Mouse (Mus musculus): ENCODE measurements around the gene Supt3. TPM values are rescaled to one million over a fixed set of nuclear protein-coding genes. Genes with fewer than 3 reads are reported as not detected.
A peak's percentile ranks its signal among the peaks of the same experiment; 100 is the strongest.

Supt3 gene
- total and polyA plus RNA-seq, 2 experiments from 2014 or later, result 7.4 to 24.9 TPM

DNA sequence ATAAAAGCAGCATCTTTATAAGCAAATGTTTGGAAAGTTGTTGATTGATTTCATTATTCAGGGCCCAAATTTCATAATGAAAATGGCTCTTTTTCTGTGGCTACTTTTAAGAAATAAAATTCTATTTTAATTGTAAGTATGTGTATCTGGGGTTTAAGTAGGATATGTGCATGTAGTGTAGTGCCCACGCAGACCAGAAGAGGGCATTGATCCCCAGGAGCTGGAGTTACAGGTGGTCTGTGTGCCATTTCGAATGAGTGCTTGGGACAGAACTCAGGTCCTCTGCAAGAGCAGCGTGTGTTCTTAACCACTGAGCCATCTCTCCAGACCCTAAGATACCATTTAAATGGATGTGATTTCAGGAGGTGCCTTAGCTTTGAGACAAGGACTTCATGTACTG lies 296.8 kb downstream of the Supt3 start:
- no peak overlapping the region for H3K9ac ChIP-seq (replicated peaks; ENCODE audit: low read length)
- H3K9me3 ChIP-seq (ENCODE audit: low read length), result no peaks in the 10 kb centered on the region
- no peaks in the 10 kb centered on the region for H3K4me1 ChIP-seq (ENCODE audit: insufficient read depth, low read length)
- WGBS, result 87% methylated on average over 3 of the region's 3 CpGs
- TF ChIP-seq CTCF (IDR thresholded peaks at IDR 0.05; ENCODE audit: low read depth), result 0 out of 2 replicates have a peak, but pooled peaks have one; percentile 17
- no peaks in the 10 kb centered on the region for H3K27me3 ChIP-seq (ENCODE audit: insufficient read depth, low read length)
- H3K36me3 ChIP-seq (ENCODE audit: insufficient read depth, low read length), result no peaks in the 10 kb centered on the region
- ATAC-seq (no peak), DNase-seq (ENCODE audit: low spot score) (no peak)
- H3K4me3 ChIP-seq (ENCODE audit: low read length), result no peak overlapping the region
- H3K27ac ChIP-seq, result no peak overlapping the region
- no peak overlapping the region for H3K4me2 ChIP-seq (ENCODE audit: low read depth, low read length)

DNA sequence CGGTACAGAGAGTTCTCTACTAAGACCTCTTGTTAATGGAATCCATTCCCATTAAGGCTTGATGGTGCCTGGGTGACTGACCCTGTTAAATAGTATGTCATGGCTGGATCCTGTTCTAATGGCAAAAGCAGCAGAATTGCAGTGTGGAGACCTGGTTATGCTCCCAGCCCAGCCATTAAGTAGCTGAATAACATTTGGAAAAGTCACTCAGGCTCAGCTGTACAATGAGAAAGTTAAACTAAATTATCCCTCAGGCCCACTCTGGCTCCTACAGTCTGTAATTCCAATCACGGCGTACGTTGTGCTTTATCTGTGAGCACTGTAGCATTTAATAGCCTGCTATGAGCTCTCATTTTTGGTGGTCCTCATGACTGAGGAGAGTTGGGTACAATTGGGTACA lies 300.0 kb downstream of the Supt3 start:
- Histone ChIP-seq H3K4me2 (ENCODE audit: low read depth, low read length) (no peak overlapping the region), H3K36me3 (ENCODE audit: insufficient read depth, low read length) (no peaks in the 10 kb centered on the region), H3K27me3 (ENCODE audit: insufficient read depth, low read length) (no peaks in the 10 kb centered on the region), H3K9ac (replicated peaks; ENCODE audit: low read length) (no peak overlapping the region), H3K27ac (no peak overlapping the region; the same call in 1 of the 2 replicates), H3K4me3 (ENCODE audit: low read length) (no peak overlapping the region), H3K9me3 (ENCODE audit: low read length) (no peaks in the 10 kb centered on the region), H3K4me1 (ENCODE audit: insufficient read depth, low read length) (peaks cover 5% of the 10 kb centered on the region; the same call in 1 of the 2 replicates)
- no peak for TF ChIP-seq CTCF (IDR thresholded peaks at IDR 0.05; ENCODE audit: low read depth)
- 70% methylated on average over 4 of the region's 4 CpGs for WGBS
- peak; percentile 69 for ATAC-seq
- DNase-seq (ENCODE audit: low spot score), result peak; percentile 40

DNA sequence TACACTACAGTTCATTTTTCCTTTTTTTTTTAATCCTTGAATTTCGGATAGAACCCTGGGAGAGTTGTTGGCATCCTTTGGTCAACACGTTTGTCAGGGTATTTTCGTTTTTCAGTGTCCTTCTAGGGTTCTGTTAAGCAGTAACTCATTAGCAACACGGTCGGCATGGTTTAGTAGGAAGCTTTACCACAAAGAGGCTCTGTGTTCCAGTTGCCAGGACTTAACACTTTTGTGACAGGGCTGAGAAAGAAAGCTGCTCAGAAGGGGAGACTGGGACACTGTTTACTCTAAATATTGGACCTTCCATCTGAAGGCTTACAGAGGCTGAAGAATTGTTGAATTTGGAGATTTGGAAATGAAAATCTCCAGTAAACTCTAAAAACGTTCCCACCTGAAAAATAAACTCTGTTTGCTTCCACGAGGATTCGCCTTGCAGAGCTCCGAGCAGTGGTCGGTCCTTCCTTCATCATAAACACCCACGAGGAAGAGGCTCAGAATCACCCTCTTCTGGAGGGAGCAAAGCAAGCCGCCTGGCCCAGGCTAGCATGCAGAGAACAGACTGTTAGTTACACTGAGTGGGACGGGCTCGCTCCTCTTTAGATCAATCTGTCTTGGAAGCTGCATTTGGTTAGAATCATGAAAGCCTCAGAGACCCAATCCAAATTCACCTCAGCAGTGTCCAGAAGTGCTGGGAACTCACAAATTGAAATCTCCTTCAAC lies 301.1 kb downstream of the Supt3 start:
- no peaks in the 10 kb centered on the region for H3K36me3 ChIP-seq (ENCODE audit: insufficient read depth, low read length)
- peaks cover 5% of the 10 kb centered on the region; the same call in 1 of the 2 replicates for H3K4me1 ChIP-seq (ENCODE audit: insufficient read depth, low read length)
- H3K27me3 ChIP-seq (ENCODE audit: insufficient read depth, low read length), result no peaks in the 10 kb centered on the region
- H3K9me3 ChIP-seq (ENCODE audit: low read length), result no peaks in the 10 kb centered on the region
- 60% methylated on average over 14 of the region's 14 CpGs for WGBS
- H3K27ac ChIP-seq, result peak overlapping the region; percentile 58
- DNase-seq (ENCODE audit: low spot score) (peak; percentile 41), ATAC-seq (peak; percentile 47; the same call in 1 of the 2 replicates)
- TF ChIP-seq CTCF (IDR thresholded peaks at IDR 0.05; ENCODE audit: low read depth), result no peak
- no peak overlapping the region for H3K4me3 ChIP-seq (ENCODE audit: low read length)
- 0 out of 2 replicates have a peak overlapping the region, but pooled peaks have one; percentile 5 for H3K4me2 ChIP-seq (ENCODE audit: low read depth, low read length)
- H3K9ac ChIP-seq (replicated peaks; ENCODE audit: low read length), result no peak overlapping the region

DNA sequence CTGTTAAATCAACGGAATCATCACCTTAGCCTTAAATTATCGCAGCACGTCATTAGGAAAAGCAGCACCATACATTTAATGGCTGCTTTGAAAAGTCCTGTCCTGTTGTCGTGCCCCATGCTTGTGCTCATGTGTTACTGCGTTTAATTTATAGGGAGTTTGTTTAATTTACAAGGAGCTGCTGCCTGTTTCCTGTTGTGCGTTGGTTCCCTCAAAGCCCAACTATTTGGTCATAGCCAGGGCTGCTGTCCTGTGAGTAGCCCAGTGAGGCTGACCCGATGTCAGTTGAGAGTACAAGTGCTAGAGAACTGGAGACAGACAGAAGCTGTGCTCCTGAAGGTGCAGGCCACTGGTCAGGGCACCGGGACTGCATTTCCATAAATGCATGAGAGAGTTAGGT lies 304.6 kb downstream of the Supt3 start:
- ATAC-seq (no peak), DNase-seq (ENCODE audit: low spot score) (no peak)
- no peaks in the 10 kb centered on the region for H3K36me3 ChIP-seq (ENCODE audit: insufficient read depth, low read length)
- no peak overlapping the region for H3K4me2 ChIP-seq (ENCODE audit: low read depth, low read length)
- WGBS, result 81% methylated on average over 8 of the region's 8 CpGs
- no peak overlapping the region for H3K9ac ChIP-seq (replicated peaks; ENCODE audit: low read length)
- peaks cover 5% of the 10 kb centered on the region; the same call in 1 of the 2 replicates for H3K4me1 ChIP-seq (ENCODE audit: insufficient read depth, low read length)
- no peaks in the 10 kb centered on the region for H3K27me3 ChIP-seq (ENCODE audit: insufficient read depth, low read length)
- no peak for TF ChIP-seq CTCF (IDR thresholded peaks at IDR 0.05; ENCODE audit: low read depth)
- no peaks in the 10 kb centered on the region for H3K9me3 ChIP-seq (ENCODE audit: low read length)
- H3K4me3 ChIP-seq (ENCODE audit: low read length), result no peak overlapping the region
- no peak overlapping the region for H3K27ac ChIP-seq

DNA sequence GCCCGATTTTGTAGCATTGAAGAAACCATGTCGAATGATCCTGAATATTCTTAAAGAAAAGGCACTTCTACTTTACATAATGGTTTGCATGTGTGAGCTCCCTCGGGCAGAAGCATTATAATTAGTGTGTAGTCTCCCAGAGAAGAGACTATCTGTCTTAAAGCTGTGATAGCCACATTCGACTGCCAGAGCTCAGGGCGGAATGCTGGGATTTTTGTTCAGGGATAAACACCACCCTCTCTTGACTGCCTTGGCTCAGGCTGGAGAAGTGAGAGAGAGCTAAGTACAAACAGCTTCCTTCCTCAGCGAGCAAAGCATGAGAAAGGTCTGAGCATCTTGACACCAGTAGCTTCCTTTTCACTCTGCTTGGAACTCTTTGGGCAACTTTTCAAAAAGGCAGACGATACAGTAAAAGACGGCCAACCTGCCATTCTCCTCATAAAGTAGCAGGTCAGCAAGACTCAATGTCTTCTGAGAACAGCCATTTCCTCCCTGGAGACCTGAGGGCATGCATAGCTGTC lies 305.1 kb downstream of the Supt3 start:
- Histone ChIP-seq H3K4me3 (ENCODE audit: low read length) (no peak overlapping the region), H3K9me3 (ENCODE audit: low read length) (no peaks in the 10 kb centered on the region), H3K4me2 (ENCODE audit: low read depth, low read length) (no peak overlapping the region), H3K27ac (no peak overlapping the region), H3K36me3 (ENCODE audit: insufficient read depth, low read length) (no peaks in the 10 kb centered on the region), H3K9ac (replicated peaks; ENCODE audit: low read length) (no peak overlapping the region), H3K27me3 (ENCODE audit: insufficient read depth, low read length) (no peaks in the 10 kb centered on the region), H3K4me1 (ENCODE audit: insufficient read depth, low read length) (peaks cover 5% of the 10 kb centered on the region; the same call in 1 of the 2 replicates)
- 46% methylated on average over 8 of the region's 8 CpGs for WGBS
- ATAC-seq (0 out of 2 replicates have a peak, but pooled peaks have one; percentile 40), DNase-seq (ENCODE audit: low spot score) (peak; percentile 13)
- no peak for TF ChIP-seq CTCF (IDR thresholded peaks at IDR 0.05; ENCODE audit: low read depth)

DNA sequence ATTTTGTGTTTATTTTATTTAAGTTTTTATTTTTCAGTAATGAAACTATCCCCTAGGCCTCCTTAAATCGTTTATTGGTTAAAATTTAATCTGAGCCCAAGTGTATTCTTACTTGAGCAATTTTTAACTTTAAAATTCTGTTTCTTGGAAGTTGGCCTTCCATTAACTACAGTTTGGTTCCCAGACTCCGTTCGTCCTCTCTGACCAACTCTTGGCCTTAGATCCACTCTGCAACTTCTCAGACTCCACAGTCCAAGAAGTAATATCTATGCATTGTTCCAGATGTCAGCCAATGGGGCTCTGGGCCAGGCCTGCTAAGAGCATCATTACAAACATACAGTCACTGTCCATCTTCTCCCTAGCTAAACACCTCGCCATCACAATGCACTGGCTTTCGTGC lies 309.4 kb downstream of the Supt3 start:
- WGBS, result 84% methylated on average over 5 of the region's 5 CpGs
- TF ChIP-seq CTCF (IDR thresholded peaks at IDR 0.05; ENCODE audit: low read depth), result no peak

DNA sequence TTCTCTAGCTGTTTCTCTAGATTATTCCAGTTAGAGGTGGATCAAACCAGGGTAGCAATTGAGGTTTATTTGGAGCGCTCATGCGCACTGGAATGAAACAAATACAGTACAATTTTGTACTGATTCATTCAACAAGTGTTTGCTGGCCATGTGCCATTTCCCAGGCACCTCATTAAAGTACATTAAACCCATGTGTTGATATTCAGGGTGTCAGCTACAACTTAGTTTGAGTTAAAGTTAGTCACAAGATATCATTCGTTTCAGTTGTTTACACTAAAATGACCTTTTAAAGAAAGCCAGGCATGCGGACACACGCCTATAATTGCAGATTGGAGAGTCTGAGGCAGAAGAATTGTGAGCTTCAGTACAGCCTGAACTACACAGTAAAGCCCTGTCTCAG lies 310.1 kb downstream of the Supt3 start:
- DNase-seq (ENCODE audit: low spot score), result no peak
- no peak overlapping the region for H3K4me2 ChIP-seq (ENCODE audit: low read depth, low read length)
- H3K36me3 ChIP-seq (ENCODE audit: insufficient read depth, low read length), result no peaks in the 10 kb centered on the region
- no peaks in the 10 kb centered on the region for H3K4me1 ChIP-seq (ENCODE audit: insufficient read depth, low read length)
- no peak for TF ChIP-seq CTCF (IDR thresholded peaks at IDR 0.05; ENCODE audit: low read depth)
- WGBS, result 85% methylated on average over 5 of the region's 5 CpGs
- no peaks in the 10 kb centered on the region for H3K27me3 ChIP-seq (ENCODE audit: insufficient read depth, low read length)
- no peak overlapping the region for H3K4me3 ChIP-seq (ENCODE audit: low read length)
- no peak overlapping the region for H3K27ac ChIP-seq
- no peaks in the 10 kb centered on the region for H3K9me3 ChIP-seq (ENCODE audit: low read length)
- no peak overlapping the region for H3K9ac ChIP-seq (replicated peaks; ENCODE audit: low read length)
- no peak for ATAC-seq

More for the DNA sequence above, 309.4 kb downstream of the Supt3 start:
- H3K4me2 ChIP-seq (ENCODE audit: low read depth, low read length), result no peak overlapping the region
- H3K9me3 ChIP-seq (ENCODE audit: low read length), result no peaks in the 10 kb centered on the region
- H3K4me1 ChIP-seq (ENCODE audit: insufficient read depth, low read length), result peaks cover 4% of the 10 kb centered on the region; the same call in 1 of the 2 replicates
- DNase-seq (ENCODE audit: low spot score) (no peak), ATAC-seq (no peak)
- no peaks in the 10 kb centered on the region for H3K27me3 ChIP-seq (ENCODE audit: insufficient read depth, low read length)
- H3K36me3 ChIP-seq (ENCODE audit: insufficient read depth, low read length), result no peaks in the 10 kb centered on the region
- H3K9ac ChIP-seq (replicated peaks; ENCODE audit: low read length), result no peak overlapping the region
- H3K27ac ChIP-seq, result no peak overlapping the region
- no peak overlapping the region for H3K4me3 ChIP-seq (ENCODE audit: low read length)
